Mouse (Mus musculus): Measurements from ENCODE around the gene Vps45.
"Not testable (repeated sequence)": the region's sequence is repeated elsewhere in the genome, so short reads cannot be mapped to it uniquely, and the experiment has no call there.

Vps45 gene

GRCm38 (mm10) chr3:95995802-95996428 lies 62.4 kb downstream of the Vps45 start, which contains the start of gene Plekho1:
TSS of gene Plekho1 (minus strand) at chr3:95996001.
- DNase-seq, result peak; percentile 84

- peak; percentile 68 for DNase-seq
Measured at GRCm38 (mm10) chr3:95994975-95995801, 63.1 kb downstream of the Vps45 start.

GRCm38 (mm10) chr3:95994381-95994846 lies 63.9 kb downstream of the Vps45 start:
- no peak for DNase-seq

GRCm38 (mm10) chr3:95993881-95994280 lies 64.4 kb downstream of the Vps45 start:
- DNase-seq, result no peak

- DNase-seq, result no peak
Measured at GRCm38 (mm10) chr3:95992990-95993603, 65.2 kb downstream of the Vps45 start.

- no peak for DNase-seq
Measured at GRCm38 (mm10) chr3:95990413-95990941, 67.8 kb downstream of the Vps45 start.

- peak; percentile 89 for DNase-seq
Measured at GRCm38 (mm10) chr3:95988969-95989368, 69.3 kb downstream of the Vps45 start.

GRCm38 (mm10) chr3:95988138-95988537 lies 70.1 kb downstream of the Vps45 start:
- no peak for DNase-seq

- no peak for DNase-seq
Measured at GRCm38 (mm10) chr3:95987386-95988110, 70.7 kb downstream of the Vps45 start.

- DNase-seq, result no peak
Measured at GRCm38 (mm10) chr3:95986984-95987383, 71.3 kb downstream of the Vps45 start.

GRCm38 (mm10) chr3:95986001-95986622 lies 72.2 kb downstream of the Vps45 start:
- peak; percentile 52 for DNase-seq

- DNase-seq, result peak; percentile 77
Measured at GRCm38 (mm10) chr3:95985209-95986000, 72.9 kb downstream of the Vps45 start.

- DNase-seq, result no peak
Measured at GRCm38 (mm10) chr3:95982129-95982528, 76.1 kb downstream of the Vps45 start.

GRCm38 (mm10) chr3:95980276-95980970 lies 77.8 kb downstream of the Vps45 start:
- no peak for DNase-seq

GRCm38 (mm10) chr3:95978265-95978664 lies 80.0 kb downstream of the Vps45 start:
- no peak for DNase-seq

- not testable (repeated sequence) for DNase-seq
Measured at GRCm38 (mm10) chr3:95977587-95977986, 80.7 kb downstream of the Vps45 start.

- DNase-seq, result no peak
Measured at GRCm38 (mm10) chr3:95977079-95977478, 81.2 kb downstream of the Vps45 start.

- no peak for DNase-seq
Measured at GRCm38 (mm10) chr3:95972873-95973634, 85.2 kb downstream of the Vps45 start.

- no peak for DNase-seq
Measured at GRCm38 (mm10) chr3:95972251-95972872, 85.9 kb downstream of the Vps45 start.

Data from kidney, postnatal 10 days (tissue).